Mouse (Mus musculus) cerebellum, postnatal 36 days (tissue): Measurements from ENCODE around the gene Cdh1.

Experiments used
- DNase-seq, 2 experiments: peaks; one replicate each; pipeline ENCODE4 v3.0.0; 2021 to 2022; ENCODE audit warnings: mixed read lengths in 2 of 2

Cdh1 gene

DNA sequence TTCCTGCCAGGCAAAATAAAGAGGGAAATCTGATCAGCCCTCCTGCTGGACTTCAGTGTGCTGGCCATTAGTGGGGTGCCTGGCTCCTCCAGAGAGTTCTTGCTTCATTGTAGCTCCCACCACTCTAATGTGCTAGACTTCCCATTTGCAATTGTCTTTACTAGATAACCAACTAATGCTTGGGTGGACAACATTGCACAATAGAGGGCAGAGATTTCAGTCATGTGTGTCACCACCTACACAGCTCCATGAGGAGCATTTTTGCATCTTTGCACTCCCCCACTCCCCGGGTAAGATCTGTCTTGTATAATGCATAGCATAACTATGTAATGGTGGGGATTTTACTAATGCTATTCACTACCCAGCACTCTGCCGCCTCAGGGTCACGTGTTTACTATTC, 21.6 kb downstream of the Cdh1 start:
- no peak for DNase-seq

DNA sequence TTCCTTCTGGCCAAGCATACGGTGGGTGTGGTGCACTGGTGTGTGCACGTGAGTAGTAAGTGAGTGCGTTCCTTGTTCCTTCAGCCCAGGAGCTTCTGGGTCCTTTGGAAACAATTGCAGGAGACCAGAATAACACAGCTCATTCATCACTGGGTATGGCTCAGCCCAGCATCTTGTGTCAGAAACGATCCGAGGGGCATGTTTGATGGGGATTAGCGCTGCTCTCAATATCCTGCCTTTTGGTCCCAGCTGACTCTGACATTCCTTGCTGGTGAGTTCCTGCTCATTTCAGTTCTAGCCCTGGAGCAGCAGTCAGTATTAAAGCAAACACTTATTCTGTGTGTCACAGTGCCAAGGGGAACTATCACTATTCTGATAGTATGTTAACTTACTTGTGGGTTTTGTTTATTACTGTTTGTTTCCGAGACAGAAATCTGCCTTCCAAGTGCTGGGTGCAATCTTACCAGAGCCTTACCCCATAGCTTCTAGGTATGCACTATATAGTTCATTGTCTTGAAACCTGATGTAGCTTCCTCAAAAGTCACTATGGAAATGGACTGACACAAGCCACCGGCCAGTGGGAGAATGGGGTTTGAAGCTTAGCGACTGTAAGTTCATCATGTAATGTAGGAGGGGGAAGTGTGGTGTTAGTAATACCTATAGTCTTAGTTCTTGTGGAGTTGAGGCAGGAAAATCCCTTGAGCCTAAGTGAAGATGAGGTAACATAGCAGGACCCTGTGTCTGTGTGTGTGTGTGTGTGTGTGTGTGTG, 23.1 kb downstream of the Cdh1 start:
- no peak for DNase-seq

DNA sequence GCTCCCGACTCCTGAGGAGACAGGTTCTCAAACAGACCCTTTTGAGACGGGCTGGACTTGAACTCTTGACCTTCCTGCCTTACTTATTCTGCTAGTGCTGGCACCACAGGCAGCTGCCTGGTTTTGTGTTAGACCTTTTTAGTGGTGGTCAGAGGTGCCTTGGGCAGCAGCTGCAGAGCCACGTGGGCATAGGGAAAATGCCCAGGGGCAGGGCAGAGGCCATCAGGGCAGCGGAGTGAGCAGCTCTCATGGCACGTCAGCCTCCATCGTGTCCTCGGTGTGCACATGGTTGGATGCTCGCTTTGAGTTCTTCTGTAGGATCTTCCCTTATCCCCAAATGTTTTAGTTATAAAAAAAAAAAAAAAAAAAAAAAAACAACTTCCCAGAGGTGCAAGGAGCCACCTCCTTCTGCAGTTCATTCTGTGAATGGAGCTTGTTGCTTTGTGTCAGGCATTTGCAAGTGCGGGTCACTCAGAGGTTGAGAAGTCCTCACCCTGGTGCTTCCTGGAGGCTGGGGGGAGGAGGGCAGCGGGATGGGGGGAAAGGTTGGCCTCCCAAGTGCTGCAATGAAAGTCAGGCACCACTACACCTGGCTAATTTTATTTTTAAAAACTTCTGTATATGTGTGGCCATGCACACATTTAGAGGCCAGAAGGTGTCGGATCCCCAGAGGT, 25.3 kb downstream of the Cdh1 start:
- DNase-seq: no peak

DNA sequence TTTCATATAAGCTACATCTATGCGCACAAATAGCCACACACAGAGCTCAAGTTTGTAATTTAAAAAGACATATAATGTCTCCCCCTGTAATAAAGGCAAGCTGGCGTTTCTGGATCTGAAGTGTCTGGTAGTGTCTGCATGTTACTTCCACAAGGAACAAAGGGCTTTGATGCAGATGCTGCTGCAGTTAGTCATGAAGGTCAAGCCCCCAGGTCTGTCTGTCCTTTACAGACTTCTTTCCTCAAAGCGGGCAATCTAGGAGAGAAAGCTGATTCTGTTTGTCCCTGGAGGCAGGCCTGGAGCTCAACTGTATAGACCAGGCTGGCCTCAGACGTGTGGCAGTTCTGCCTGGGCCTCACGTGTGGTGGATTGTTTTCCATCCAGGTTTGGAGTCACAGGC, 26.3 kb downstream of the Cdh1 start:
- no peak for DNase-seq

DNA sequence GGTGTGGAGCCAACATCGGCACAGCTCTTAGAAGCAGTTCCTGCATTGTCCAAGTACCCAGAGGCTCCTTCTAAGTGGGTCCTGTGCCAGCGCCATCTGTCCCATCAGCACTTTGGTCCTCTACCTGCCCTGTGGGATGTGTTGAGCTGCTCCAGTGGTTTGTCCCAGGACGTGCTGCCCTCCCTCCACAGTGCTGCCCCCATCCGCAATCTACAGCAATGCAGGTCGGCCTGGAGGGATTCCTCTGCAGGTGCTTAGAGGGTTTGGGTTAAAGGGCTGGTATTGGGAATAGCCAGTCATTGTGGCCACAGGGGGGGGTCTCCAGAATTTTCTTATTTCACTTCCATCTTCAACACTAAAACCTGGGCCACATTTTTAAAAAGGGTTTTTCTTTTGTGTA, 28.8 kb downstream of the Cdh1 start:
- DNase-seq: no peak

DNA sequence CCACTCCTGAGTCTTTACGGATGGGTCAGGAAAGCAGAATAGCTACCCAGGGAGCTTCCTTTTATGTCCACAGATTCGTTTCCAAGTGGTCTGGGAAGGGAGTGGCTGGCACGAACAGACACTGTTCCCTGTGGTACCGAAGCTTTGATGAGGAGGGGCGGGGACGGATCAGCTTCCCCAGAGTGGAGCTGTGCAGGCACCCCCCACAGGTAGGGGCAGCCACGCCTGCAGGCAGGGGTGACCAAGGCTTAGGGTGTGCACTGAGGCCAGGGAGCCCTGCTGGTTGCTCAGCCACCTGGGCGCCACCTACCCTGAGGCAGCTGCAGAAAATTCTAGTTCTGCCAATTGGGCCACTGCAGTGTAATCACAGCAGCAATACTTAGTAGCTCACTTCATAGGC, 29.5 kb downstream of the Cdh1 start:
- no peak for DNase-seq

DNA sequence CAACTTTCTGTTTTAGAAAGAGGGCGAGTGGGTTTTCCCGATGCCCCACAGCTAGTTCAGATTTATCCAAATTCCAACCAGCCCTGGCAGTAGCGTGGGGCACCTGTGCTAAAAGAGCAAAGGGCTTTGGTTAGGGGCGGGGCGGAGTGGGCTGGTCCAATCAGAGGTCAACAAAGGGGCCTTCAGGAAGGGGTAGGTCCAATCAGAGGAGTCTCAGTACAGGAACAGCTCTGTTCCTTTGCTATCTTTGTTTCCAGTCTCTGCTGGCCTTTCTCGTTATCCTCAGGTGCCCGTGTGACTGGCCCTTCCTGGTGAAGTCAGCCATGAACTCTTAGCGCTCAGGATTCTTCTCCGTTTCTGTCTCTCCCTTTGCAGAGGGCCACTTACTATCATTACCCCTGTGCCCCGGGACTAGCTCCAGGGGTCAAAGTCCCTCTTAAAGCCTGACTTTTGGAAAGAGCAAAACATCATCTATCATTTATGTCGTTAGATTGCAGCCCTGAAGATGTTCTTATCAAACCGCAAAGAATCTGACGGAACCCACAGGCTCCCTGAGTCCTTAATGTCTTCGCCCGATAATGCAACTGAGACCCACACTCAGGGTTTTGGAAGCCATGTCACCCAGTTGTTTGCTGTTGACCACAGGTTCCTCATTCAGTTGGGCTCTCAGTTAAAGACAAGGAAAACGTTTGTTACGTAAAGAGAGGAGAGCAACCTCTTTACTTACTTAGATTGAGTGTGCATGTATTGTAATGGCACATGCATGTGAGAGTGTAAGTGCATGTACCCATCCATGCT, 30.4 kb downstream of the Cdh1 start:
- DNase-seq: no peak

DNA sequence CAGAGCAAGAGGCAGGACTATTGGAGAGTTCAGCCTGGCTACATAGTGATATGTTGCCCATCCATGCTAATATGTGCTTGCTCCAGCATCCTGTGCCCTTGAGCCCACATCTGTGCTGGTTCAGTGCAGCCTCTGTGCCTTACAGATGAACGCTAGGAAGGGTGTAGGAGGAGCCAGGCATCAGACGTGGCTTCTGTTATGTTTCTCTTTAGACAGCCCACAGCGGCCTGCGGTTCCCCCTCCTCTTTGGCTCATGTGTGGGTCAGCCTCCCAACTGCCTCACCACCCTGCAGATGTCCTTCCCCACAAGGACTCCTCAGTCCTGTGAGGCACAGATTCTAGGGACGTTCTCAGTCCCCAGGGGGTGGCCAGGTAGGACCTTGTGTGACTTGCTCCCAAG, 32.1 kb downstream of the Cdh1 start:
- no peak for DNase-seq

DNA sequence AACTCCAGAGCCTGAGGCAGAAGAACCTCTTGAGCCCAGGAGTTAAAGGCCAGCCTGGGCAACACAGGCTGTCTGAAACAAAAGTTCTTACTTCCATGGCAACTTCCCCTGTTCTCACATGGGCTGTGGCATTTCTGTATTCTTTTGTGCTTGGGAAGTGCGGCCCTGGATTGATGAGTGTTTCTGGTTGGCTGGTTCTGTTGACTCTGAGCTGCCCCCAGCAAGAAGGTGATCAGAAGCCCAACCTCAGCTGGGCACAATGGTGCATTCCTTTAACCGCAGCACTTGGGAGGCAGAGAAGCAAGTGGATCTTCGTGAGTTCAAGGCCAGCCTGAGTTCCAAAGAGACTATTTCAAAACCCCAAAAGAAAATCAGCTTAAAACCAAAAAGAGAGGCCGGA, 34.3 kb downstream of the Cdh1 start:
- no peak for DNase-seq

DNA sequence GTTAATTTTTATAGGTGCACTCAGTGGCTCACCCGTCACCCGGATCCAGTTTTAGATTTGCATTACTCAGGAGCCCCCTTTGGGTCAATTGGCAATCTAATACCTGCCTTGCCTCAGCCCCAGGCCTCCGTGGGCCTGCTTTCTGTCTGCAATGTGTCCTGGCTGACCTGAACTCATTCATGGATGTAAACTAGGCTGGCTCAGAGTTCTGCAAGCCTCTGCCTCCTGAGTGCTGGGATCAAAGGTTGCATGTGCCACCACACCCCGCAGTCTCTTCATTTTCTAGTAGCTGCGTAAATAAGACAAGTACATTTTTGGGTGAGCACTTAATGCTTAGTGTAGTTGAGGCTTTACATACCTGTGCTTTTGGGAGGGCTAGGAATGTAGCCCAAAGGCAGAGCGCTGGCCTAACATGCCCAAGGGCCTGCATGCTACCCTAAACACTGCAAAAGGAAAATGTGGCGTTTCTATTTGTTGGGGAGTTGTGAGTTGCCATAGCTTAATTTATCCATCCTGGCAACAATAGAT, 35.7 kb downstream of the Cdh1 start:
- DNase-seq: no peak

DNA sequence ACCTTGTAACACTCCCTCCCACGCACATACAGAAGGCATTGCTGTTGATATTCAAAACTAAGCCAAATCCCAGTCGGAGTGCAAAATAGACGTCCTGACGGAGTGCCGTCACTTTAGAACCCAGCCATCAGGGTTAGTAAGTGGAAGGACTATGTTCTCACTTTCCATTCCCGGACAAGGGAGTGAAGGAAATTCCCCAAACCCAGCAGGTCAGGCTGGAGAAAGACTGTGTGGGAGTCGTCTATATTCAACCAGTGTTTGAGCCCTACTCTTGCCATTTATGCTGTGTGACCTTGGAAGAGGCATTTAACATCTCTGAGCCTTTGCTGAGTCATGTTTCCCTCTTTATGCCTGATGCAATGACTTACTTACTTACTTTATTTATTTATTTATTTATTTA, 37.1 kb downstream of the Cdh1 start:
- DNase-seq: no peak

DNA sequence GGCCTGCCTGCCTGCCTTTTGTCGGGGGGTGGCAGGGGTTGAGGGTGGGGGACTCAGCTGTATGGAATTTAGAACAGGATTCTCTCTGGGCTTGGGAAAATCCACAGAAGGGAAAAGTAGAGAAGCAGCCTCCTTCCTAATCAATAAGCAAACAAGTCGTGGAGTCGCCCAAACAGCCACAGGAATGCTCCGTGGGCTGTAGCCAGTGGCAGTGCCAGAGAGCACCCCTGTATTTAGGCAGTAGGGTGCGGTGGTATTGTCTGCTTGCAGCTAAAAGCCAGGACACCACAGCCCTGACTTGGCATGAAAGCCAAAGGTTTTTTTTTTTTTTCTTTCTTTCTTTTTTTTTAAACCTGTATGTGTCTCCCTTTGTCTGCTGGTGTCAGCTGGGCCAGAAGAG, 37.8 kb downstream of the Cdh1 start:
- DNase-seq: no peak

DNA sequence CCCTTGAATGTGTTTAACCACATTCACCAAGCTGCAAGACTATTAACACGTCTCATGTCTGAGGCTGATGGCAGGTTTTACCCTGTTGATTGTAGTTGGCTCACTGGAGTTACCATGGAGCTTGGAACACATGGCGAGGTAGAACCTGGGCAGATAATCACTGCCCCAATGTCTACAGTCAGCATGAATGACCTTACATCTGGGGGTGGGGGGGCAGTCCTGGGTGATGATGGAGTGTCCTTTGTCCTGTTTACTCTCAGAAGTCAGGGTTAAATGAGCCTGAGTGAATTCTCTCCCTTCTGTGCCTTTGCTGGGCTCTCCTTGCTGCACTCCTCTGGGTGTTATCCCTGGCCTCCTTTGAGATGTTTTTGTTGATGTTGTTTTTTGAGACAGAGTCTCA, 39.0 kb downstream of the Cdh1 start:
- no peak for DNase-seq

DNA sequence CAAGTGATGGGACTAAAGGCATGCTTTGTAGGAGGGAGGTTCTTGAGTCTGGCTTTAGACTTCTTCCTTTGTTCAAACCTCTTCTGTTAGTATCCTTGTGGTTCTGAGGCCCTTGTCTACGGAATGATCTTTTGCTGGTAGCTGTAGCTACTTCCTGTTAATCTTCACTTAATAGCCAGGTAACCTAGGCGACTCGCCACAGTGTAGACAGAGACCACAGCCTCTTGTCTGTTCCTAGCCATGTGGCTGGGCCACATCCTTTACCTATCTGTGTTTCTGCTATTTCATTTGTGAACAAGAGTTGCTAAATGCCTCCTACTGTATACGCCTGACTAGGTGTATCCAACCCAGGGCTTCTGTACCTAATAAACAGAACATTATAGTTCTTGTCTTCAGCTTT, 39.9 kb downstream of the Cdh1 start:
- DNase-seq: no peak

DNA sequence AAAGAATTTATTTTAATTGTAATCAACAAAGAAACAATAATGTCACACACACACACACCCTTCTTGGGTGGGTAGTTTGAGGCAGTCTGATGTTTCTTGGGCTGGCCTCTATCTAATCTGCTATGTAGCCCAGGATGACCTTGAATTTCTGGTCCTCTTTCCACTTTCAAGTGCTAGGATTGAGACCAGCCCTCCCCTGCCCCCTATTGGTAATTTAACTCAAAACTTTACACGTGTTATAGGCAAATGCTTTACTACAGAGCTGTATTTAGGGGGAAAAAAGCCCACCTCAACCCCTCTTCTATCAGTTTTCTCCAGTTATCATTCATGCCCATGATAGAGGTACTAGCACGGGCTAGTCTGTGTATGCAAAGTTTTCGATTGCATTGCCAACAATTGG, 41.8 kb downstream of the Cdh1 start:
- no peak for DNase-seq

DNA sequence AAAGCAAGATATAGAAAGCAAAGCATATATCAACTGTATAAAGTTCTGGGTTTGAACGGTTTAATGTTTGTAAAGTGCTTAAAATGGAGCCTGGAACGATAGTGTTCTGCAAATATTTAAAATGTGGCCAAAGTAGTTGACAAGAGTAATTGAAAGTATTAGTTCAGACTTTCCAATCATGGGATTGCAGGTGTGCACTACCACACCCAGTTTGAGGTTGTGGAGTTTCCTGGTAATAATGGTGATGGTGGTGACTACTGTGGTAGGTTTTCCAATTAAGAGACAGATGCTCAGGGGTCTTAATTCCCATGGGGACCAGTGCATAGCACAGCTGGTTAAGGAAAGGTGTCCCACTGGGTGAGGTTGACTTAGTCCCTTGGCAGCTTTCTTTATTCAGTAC, 43.0 kb downstream of the Cdh1 start:
- DNase-seq: no peak

DNA sequence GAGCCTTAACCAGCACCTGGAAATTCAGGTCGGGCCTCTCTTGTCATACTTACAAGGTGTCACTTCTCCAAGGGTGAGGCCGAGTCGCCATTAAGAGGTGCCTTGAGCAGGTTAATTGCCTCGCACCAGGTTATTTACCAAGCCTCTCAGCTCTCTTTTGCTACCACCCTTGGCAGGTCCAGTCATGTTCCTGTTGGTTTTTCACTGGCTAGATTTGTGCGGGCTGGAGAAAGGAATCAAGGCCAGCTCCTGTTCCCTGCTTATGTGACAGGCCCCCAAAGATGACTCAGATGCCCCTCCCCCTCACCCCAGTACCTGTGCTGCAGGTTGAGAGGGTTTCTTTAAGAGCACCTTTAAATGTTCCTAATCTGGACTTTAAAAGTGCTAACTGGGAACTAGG, 43.6 kb downstream of the Cdh1 start:
- DNase-seq: no peak

DNA sequence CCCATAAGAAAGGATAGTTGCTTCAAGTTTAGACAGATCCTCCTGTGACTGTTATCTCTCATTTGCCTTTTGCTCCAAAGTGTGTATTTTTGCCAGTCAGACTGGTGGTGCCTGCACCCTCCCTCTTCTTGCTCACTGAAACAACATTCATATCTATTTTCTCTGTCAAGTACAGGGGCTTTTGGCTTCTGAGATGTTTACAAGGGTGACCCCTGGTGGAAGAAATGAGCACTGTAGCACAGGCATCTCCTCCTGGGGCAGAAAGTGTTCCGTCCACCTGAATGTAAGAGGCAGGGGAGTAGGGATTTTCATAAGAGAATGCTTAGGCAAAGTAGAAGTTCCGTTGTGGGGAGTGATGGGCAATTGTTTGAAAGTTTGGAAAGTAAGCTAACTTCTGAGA, 44.2 kb downstream of the Cdh1 start:
- peak; percentile 73 to 78 for DNase-seq

DNA sequence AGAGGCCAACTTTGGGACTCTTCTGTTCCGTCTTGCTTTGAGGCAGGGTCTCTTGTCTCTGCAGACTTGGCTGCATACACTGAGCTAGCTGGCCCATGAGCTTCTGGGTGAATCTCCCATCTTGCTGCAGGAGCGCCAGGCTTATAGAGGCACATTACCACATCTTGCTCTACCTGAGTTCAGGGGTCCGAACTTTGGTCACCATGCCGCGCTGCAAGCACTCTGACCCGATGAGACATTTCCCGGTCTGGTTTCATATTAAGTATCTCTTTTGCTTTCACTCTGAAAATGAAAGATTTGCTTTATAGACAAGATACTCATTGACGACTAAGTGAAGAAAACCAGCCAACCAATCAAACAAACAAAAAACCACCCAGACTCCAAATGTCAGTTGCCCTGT, 45.3 kb downstream of the Cdh1 start:
- no peak for DNase-seq

DNA sequence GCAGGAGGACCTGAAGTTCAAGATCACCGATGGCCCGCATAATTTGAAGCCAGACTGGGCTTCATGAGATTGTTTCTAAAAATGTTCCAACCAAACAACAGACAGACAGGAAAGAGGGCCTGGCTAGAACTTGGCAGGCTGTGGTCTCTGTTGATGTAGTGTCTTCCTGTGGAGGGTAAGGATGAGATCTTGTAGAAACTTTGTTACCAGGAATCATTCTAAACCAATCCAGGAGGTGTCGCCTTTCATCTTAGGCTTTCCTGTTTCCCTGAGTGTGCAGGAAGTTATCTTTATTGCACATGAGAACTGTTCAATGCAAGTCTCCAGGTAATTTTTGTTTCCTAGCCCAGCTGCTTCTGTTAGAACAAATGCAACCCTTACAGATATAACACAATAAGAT, 48.8 kb downstream of the Cdh1 start:
- DNase-seq: no peak

DNA sequence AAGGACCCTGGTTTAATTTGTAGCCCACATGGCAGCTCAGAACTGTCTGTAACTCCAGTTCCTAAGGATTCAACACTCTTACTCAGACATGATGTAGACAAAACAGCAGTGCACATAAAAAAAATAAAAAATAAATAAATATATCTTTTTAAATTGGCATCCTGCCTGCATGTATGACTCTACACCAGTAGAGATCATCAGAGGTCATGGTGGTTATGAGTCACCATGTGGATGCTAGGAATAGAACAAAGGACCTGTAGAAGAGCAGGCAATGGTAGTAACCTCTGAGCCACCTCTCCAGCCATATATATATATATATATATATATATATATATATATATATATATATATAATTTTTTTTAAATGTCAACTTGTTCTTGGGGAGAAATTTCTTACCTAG, 52.9 kb downstream of the Cdh1 start:
- no peak for DNase-seq

DNA sequence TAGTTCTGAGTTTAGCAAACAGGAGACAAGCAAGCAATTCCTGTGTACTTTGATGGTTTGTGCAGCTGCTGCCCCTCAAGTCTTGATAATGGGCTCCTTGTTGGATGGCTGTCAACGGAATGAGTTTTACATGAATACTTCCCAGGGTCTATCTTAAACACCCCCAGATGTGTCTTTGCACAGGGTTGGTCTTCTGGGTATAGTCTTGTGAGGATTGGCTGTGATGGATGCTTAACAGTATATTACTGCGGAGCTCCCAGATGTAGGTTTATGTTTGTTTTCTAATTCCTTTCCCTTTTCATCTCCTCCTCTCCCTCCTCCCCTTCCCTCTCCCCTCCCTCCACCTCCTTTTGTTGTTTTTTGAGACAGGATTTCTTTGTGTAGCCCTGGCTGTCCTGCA, 69.6 kb downstream of the Cdh1 start:
- no peak for DNase-seq

DNA sequence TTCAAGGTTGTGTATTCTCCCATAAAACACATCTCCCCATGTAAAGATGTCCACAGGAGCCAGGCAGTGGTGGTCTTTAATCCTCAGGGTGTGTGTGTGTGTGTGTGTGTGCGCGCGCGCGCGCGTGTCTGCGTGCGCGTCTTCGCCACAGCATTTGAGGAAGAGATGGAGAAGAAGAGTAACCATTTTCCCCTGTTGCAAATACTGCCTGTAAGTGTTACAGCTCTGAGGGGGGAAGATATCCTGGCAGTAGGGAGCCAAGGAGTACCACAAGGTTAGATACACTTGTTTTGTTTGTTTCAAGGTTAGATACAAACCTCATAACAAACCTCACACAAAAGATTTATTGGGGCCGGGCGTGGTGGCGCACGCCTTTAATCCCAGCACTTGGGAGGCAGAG, 71.2 kb downstream of the Cdh1 start:
- DNase-seq: no peak

DNA sequence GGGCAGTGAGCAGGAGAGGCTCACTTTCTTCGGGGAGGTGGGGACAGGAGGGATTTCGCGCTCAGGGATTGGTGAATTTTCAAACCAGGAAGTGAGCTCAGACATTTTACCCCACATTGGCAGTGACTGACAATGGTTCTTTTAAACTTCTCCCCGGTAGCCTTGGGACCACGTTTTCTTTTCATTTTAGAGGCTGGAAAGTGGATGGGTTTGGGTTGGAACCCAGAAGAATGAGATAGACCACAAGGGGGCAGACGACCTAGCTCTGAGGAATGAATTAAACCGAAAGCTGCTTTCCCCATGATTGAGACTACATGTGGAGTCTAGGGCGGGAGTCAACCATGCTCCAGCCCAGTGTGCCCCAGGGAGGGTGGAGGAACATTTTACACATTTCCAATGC, 71.7 kb downstream of the Cdh1 start:
- DNase-seq: no peak
